Mouse (Mus musculus) erythroblast, embryonic 14.5 days (primary cell): ENCODE data around the gene Actr3b.

ENCODE experiments used
- GATA1 ChIP-seq: IDR thresholded peaks from 2 replicates; pipeline ENCODE4 v1.6.1; 2012; ENCODE audit warnings: low read length, inconsistent platforms, mixed read lengths
- TAL1 ChIP-seq: IDR thresholded peaks from 3 replicates; pipeline ENCODE4 v1.6.1; 2012; ENCODE audit warnings: low read length, inconsistent platforms, mixed read lengths

DNA sequence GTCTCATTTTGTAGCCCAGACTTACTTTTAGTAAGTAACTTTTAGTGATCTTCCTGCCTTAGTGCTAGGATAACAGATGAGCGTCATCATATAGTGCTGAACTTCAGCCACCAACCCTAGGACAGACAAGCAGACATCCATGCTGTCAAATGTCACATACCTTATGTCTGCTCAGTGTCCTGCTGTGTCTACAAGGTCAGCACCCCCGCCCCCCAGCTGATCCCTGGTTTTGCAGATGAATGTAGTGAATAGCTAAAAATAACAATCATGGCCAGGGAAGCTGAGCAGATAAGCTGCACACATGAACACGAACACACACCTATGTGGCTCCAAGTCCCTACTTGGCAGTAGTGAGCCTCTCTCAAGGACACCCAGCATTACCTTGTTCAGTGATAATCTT is 11.2 kb upstream of the Actr3b start:
- no peak for TF ChIP-seq TAL1
- no peak for TF ChIP-seq GATA1
